Mouse (Mus musculus) liver, embryonic 11.5 days (tissue): ENCODE measurements around the gene Ramp2. TPM values are rescaled to one million over a fixed set of nuclear protein-coding genes. Genes with fewer than 3 reads are reported as not detected.

ENCODE experiments used
- ATAC-seq: fragments of 200-750 bp; cut with Nextera tagmentation; replicated peaks from 2 replicates; pipeline ENCODE4 v1.8.0; 2017; ENCODE audit warnings: moderate number of reproducible peaks, mild to moderate bottlenecking, moderate TSS enrichment, moderate library complexity; ENCODE audit not compliant: low FRiP score
- DNase-seq: peaks from one replicate; pipeline ENCODE4 v3.0.0-alpha.2; 2017; ENCODE audit warnings: low spot score
- H3K27ac ChIP-seq: fragments of 300-500 bp; sonication (generic); 2 replicates; pipeline ENCODE4 v1.5.1; 2014; ENCODE audit warnings: mild to moderate bottlenecking, low read depth, low read length, control low read depth
- H3K27me3 ChIP-seq: fragments of 300-500 bp; sonication (generic); replicated peaks from 2 replicates; pipeline ENCODE4 v1.6.1; 2014; ENCODE audit warnings: low read length, mixed read lengths; ENCODE audit not compliant: control insufficient read depth, insufficient read depth
- H3K36me3 ChIP-seq: fragments of 300-500 bp; sonication (generic); 2 replicates; pipeline ENCODE4 v1.6.1; 2014; ENCODE audit warnings: mild to moderate bottlenecking, low read length, moderate library complexity, mixed read lengths; ENCODE audit not compliant: control insufficient read depth, insufficient read depth
- H3K4me1 ChIP-seq: fragments of 300-500 bp; sonication (generic); replicated peaks from 2 replicates; pipeline ENCODE4 v1.6.1; 2014; ENCODE audit warnings: low read length, mixed read lengths; ENCODE audit not compliant: control insufficient read depth, insufficient read depth
- H3K4me2 ChIP-seq: fragments of 300-500 bp; sonication (generic); 2 replicates; pipeline ENCODE4 v1.6.1; 2014; ENCODE audit warnings: mild to moderate bottlenecking, control low read depth, moderate library complexity
- H3K4me3 ChIP-seq: fragments of 300-500 bp; sonication (generic); 2 replicates; pipeline ENCODE4 v1.5.1; 2014; ENCODE audit warnings: low read depth, low read length, control low read depth
- H3K9ac ChIP-seq: fragments of 300-500 bp; sonication (generic); 2 replicates; pipeline ENCODE4 v1.6.1; 2014; ENCODE audit warnings: low read depth, low read length, control low read depth
- H3K9me3 ChIP-seq: fragments of 300-500 bp; sonication (generic); 2 replicates; pipeline ENCODE4 v1.6.1; 2016; ENCODE audit warnings: low read length, inconsistent platforms, mixed read lengths; ENCODE audit not compliant: control insufficient read depth
- WGBS: fragments of 180-500 bp; shearing (Covaris S2); extraction: QIAGEN DNeasy Blood & Tissue Kit; methylation state at CpG from one replicate; pipeline ENCODE4 v1.1.7; 2014; 5-methylcytosine and 5-hydroxymethylcytosine counted together
- polyA plus RNA-seq: library from polyadenylated mRNA; unstranded; fragments of >200 nt; fragmentation: Nextera tagmentation; extraction: Ambion mirVana; gene quantifications from 2 replicates; pipeline ENCODE4 v1.2.1, GENCODE M21; 2014

Gene Ramp2
- 62.4 and 64.2 TPM in 2 replicates for polyA plus RNA-seq

DNA sequence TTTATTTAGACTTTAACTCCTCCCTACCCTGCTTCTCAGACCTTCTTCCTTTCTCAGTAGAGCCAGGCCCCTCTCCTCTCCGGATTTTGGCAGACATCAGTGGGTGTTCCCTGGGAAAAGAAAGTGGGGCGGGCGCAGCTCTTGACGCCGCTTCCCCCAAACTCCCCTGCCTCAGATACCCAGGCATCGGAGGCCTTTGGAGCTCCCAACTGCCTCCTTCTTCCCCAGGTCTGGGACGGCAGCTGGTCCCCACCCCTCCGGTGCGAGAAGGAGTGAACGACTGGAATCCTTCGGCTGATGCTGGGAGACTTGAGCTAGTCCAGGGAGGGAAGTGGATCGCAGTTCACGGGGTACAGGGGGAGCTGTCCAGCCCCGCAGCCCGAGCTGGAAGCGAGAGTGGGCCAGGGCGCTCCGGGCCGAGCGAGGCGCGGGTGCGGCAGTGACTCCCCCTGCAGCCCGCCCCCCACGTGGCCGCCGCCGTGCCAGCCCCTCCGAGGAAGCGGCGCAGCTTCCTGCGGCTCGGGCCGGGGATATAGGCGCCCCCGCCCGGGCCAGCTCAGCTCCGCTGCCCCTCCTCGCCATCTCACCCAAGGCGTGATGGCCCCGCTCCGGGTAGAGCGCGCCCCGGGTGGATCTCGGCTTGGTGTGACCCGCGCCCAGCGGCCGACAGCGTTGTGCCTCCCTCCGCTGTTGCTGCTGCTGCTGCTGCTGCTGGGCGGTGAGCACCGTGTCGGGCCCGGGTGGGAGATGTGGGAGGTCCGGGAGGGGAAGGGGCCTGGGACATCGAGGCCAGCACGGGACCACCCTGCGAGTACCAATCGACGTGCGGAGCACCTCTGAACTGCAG lies at the start of gene Ramp2:
Ramp2 (plus strand) TSS at position 174 of the 847 bp plus-strand sequence.
- 2% methylated on average over 57 of the region's 63 CpGs for WGBS
- peak; percentile 67 for DNase-seq
- H3K27ac ChIP-seq = peak within 1 kb of the TSS; percentile 48
- peak within 1 kb of the TSS; percentile 66 for H3K9ac ChIP-seq
- H3K4me1 ChIP-seq = peaks cover 22% of the 10 kb centered on the region
- H3K4me2 ChIP-seq = peak within 1 kb of the TSS; percentile 93
- peak within 1 kb of the TSS; percentile 64 for H3K4me3 ChIP-seq
- ATAC-seq = peak; percentile 42; the same call in 1 of the 2 replicates
- H3K9me3 ChIP-seq = no peaks in the 10 kb centered on the region
- H3K27me3 ChIP-seq = peaks cover 40% of the 10 kb centered on the region
- H3K36me3 ChIP-seq = no peaks in the 10 kb centered on the region

DNA sequence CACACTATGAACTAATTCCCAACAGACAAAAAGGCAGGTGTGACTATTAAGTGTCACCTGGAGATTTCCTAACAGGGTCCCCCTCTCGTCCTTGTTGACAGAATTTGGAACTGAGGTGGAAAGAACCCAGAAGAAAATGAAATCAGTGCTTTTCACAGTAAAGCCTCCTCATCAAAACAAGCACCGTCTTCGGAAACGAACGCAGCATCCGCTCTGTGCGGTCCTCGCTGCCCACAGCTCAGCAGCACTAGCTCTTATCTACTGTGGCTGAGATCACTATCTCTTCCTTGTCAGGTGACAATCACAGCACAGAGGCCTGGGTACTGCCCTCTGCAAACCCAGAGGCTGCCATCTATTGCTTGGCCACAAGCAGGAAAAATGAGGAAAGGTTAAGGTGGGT lies 49.7 kb upstream of the Ramp2 start:
- Histone ChIP-seq H3K9ac (no peak overlapping the region), H3K4me3 (no peak overlapping the region), H3K4me1 (peaks cover 9% of the 10 kb centered on the region), H3K9me3 (no peaks in the 10 kb centered on the region), H3K27ac (no peak overlapping the region), H3K4me2 (no peak overlapping the region), H3K27me3 (no peaks in the 10 kb centered on the region), H3K36me3 (peaks cover 4% of the 10 kb centered on the region)
- ATAC-seq (no peak), DNase-seq (no peak)
- WGBS = 88% methylated on average over 8 of the region's 8 CpGs

DNA sequence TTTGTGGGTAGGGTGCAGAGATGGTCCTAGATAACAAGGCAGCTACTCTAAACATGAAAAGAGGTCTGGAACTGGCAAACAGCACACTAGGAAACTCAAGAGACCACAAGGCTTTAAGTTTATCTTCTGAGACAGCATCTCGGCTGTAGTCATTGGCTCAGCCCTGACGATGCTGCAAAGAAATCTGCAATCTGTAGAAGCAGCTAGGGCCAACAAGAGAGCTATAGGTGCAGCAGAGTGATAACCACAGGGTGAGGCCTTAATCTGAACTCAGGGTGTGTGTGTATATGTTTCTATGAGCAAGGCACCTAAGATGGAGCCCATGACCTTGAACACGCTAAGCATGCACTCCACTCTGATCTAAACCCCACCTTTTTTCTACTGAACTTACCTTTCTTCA lies 46.3 kb upstream of the Ramp2 start:
- no peaks in the 10 kb centered on the region for H3K9me3 ChIP-seq
- peaks cover 4% of the 10 kb centered on the region for H3K36me3 ChIP-seq
- H3K4me3 ChIP-seq = no peak overlapping the region
- DNase-seq (no peak), ATAC-seq (peak; percentile 75)
- WGBS = 77% methylated on average over 3 of the region's 3 CpGs
- H3K4me1 ChIP-seq = 0 out of 2 replicates have a peak, but pooled peaks cover 3% of the 10 kb centered on the region
- 0 out of 2 replicates have a peak overlapping the region, but pooled peaks have one; percentile 13 for H3K27ac ChIP-seq
- no peak overlapping the region for H3K9ac ChIP-seq
- no peak overlapping the region for H3K4me2 ChIP-seq
- no peaks in the 10 kb centered on the region for H3K27me3 ChIP-seq

DNA sequence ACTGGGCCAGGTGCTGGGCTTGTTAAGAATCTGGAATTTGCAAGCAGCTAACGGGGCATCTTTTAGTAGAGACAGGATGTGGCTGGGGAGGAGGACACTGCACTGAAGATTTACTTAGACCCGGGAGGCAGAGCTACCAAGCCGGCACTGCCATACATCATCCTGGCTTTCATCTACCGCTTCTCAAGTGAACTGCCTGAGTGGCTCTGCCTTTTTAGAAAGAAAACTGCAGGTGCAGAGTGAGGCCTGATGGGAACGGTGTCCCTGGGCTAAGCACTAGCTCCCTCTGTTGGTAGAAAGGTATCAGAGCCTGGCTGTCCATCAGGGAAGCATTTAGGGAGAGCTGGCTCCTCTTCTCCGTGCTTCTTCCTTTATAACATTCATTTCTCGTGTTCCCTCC lies 44.8 kb upstream of the Ramp2 start:
- no peak overlapping the region for H3K27ac ChIP-seq
- 43% methylated on average over 7 of the region's 7 CpGs for WGBS
- H3K36me3 ChIP-seq = peaks cover 4% of the 10 kb centered on the region
- no peak for DNase-seq
- no peaks in the 10 kb centered on the region for H3K27me3 ChIP-seq
- ATAC-seq = 0 out of 2 replicates have a peak, but pooled peaks have one; percentile 45
- H3K9ac ChIP-seq = no peak overlapping the region
- H3K9me3 ChIP-seq = no peaks in the 10 kb centered on the region
- no peak overlapping the region for H3K4me2 ChIP-seq
- no peak overlapping the region for H3K4me3 ChIP-seq
- 0 out of 2 replicates have a peak, but pooled peaks cover 3% of the 10 kb centered on the region for H3K4me1 ChIP-seq

DNA sequence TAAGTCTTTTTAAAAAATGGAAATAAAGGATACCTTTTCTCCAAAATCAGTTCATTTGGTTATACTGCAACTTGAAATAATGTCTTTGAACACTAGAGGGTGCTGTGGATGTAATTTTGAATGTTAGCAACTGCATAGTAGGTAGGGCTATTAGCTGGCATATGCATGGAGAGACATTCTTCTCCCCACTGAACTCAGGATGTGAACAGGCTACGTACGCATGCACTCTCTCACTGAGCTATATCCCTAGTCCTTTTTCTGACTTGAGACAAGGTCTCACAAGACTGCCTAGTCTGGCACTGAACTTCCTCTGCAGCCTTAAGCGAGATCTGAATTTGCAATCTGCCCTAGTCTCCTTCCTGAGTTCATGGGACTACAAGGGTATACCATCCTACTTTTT lies 33.9 kb upstream of the Ramp2 start:
- no peak overlapping the region for H3K9ac ChIP-seq
- no peaks in the 10 kb centered on the region for H3K27me3 ChIP-seq
- no peaks in the 10 kb centered on the region for H3K4me1 ChIP-seq
- no peaks in the 10 kb centered on the region for H3K9me3 ChIP-seq
- 47% methylated on average over 3 of the region's 3 CpGs for WGBS
- no peak overlapping the region for H3K27ac ChIP-seq
- no peak overlapping the region for H3K4me2 ChIP-seq
- H3K36me3 ChIP-seq = peaks cover 6% of the 10 kb centered on the region
- no peak for ATAC-seq
- no peak for DNase-seq
- H3K4me3 ChIP-seq = no peak overlapping the region

DNA sequence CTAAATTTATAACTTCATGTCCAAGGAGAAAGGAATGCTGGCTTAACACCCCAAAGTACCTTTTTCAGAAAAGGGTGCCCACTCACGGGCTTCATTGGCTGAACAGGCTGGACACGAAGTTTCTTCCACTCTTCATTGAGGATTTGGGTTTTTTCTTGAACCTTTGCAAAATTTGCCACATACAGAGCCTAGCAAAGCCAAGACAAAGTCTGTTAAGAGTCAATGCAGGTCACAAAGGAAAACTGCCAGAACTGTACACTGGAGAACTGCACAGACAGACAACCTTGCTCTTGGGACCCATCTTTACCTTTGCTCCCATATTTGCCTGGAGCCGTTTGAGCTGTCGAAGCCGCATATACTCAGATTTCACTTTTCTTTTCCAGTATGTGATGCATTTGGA lies 28.9 kb upstream of the Ramp2 start:
- H3K9me3 ChIP-seq = no peaks in the 10 kb centered on the region
- no peaks in the 10 kb centered on the region for H3K4me1 ChIP-seq
- H3K9ac ChIP-seq = no peak overlapping the region
- no peak overlapping the region for H3K4me2 ChIP-seq
- ATAC-seq (no peak), DNase-seq (no peak)
- no peak overlapping the region for H3K4me3 ChIP-seq
- H3K36me3 ChIP-seq = peaks cover 4% of the 10 kb centered on the region; the same call in 1 of the 2 replicates
- H3K27me3 ChIP-seq = no peaks in the 10 kb centered on the region
- H3K27ac ChIP-seq = no peak overlapping the region
- WGBS = 90% methylated on average over 5 of the region's 5 CpGs

DNA sequence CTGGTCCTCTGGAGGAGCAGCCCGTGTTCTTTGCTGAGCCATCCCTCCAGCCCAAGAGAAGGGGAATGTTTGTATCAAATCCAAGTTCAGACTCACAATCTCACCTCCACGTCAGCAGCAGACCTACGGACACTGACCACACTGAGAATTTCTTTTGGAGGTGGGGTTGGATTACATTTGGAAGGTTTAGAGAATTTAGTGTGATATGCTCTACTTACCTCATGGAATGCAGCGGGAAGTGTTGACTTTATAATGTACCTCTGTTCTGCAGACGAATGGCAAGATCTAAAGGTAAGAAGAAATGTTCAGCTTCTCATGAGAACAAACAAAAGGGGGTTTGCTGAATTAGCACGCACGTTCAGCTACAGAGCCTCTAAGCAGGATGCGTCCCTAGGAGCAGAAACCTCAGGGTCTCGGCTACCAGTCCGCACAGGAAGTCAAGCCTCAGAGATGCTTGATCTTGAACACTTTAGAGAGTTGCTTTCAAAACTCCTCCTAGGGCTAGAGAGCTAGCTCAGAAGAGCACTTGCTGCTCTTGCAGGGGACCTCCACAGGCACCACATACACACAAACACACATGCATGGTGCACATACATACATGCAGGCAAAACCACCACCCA lies 27.3 kb upstream of the Ramp2 start:
- Histone ChIP-seq H3K4me3 (no peak overlapping the region), H3K9ac (no peak overlapping the region), H3K9me3 (no peaks in the 10 kb centered on the region), H3K4me1 (no peaks in the 10 kb centered on the region), H3K36me3 (no peaks in the 10 kb centered on the region), H3K4me2 (no peak overlapping the region), H3K27me3 (no peaks in the 10 kb centered on the region), H3K27ac (no peak overlapping the region)
- WGBS = 66% methylated on average over 10 of the region's 10 CpGs
- DNase-seq (no peak), ATAC-seq (no peak)

DNA sequence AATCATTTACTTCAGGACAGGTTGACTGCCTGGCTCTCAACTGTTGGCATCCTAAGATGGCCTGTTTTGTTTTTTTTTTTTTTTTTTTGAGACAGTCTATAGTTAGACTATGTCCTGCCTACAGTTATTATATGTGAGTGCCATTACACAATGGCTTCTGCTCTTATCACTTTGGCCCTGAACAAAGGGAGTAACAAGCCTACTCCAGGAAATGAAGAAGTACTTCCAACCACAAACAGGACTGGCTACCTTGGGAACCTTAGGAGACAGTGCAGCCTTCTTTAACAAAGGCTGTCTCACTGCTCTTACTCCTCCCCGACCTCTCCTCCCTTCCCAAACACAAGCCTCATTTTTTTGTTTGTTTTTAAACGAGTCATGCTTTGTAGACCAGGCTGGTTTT lies 25.0 kb upstream of the Ramp2 start:
- Histone ChIP-seq H3K4me3 (no peak overlapping the region), H3K36me3 (no peaks in the 10 kb centered on the region), H3K4me2 (no peak overlapping the region), H3K27ac (no peak overlapping the region), H3K4me1 (0 out of 2 replicates have a peak, but pooled peaks cover 4% of the 10 kb centered on the region), H3K9me3 (no peaks in the 10 kb centered on the region), H3K27me3 (no peaks in the 10 kb centered on the region), H3K9ac (no peak overlapping the region)
- DNase-seq = no peak
- no peak for ATAC-seq
- WGBS = 43% methylated on average over 2 of the region's 2 CpGs
